Mouse (Mus musculus) heart, embryonic 14.5 days (tissue): ENCODE results near the gene Tubb2b. TPM values are rescaled to one million over a fixed set of nuclear protein-coding genes. Genes with fewer than 3 reads are reported as not detected.
"Not testable (repeated sequence)": the region's sequence is repeated elsewhere in the genome, so short reads cannot be mapped to it uniquely, and the experiment has no call there.

Experiments
- ATAC-seq: fragments of 200-750 bp; cut with Nextera tagmentation; 2 replicates; pipeline ENCODE4 v1.8.0; 2017; ENCODE audit warnings: low read depth, moderate TSS enrichment; ENCODE audit not compliant: insufficient number of reproducible peaks, insufficient read depth, low FRiP score
- H3K27ac ChIP-seq, 2 experiments: fragments of 200-500 bp in 1 of 2; fragments of 300-500 bp in 1 of 2; sonication (generic) in 1 of 2; replicated peaks in 1 of 2; 2 replicates each; pipeline ENCODE4 v1.5.1; 2012 to 2014; ENCODE audit warnings: low read depth in 2 of 2, low read length in 2 of 2, control low read depth in 1 of 2, mild to moderate bottlenecking in 1 of 2, mixed read lengths in 1 of 2; ENCODE audit not compliant: control insufficient read depth in 1 of 2, insufficient read depth in 1 of 2
- H3K27me3 ChIP-seq: fragments of 300-500 bp; sonication (generic); 2 replicates; pipeline ENCODE4 v1.6.1; 2014; ENCODE audit warnings: mild to moderate bottlenecking, low read length, control low read depth; ENCODE audit not compliant: control insufficient read depth, insufficient read depth
- H3K36me3 ChIP-seq: fragments of 300-500 bp; sonication (generic); 2 replicates; pipeline ENCODE4 v1.6.1; 2014; ENCODE audit warnings: mild to moderate bottlenecking, control low read depth, low read length, mixed read lengths; ENCODE audit not compliant: control insufficient read depth, insufficient read depth
- H3K4me1 ChIP-seq, 2 experiments: fragments of 200-500 bp in 1 of 2; fragments of 300-500 bp in 1 of 2; sonication (generic) in 1 of 2; 2 replicates each; pipeline ENCODE4 v1.6.1; 2012 to 2014; ENCODE audit warnings: low read length in 2 of 2, control low read depth in 1 of 2, mixed read lengths in 1 of 2; ENCODE audit not compliant: control insufficient read depth in 2 of 2, insufficient read depth in 2 of 2
- H3K4me2 ChIP-seq: fragments of 300-500 bp; sonication (generic); 2 replicates; pipeline ENCODE4 v1.6.1; 2014; ENCODE audit warnings: mild to moderate bottlenecking, low read length
- H3K4me3 ChIP-seq, 2 experiments: fragments of 200-500 bp in 1 of 2; fragments of 300-500 bp in 1 of 2; sonication (generic) in 1 of 2; 2 replicates each; pipeline ENCODE4 v1.5.1; 2012 to 2014; ENCODE audit warnings: low read length in 2 of 2, mild to moderate bottlenecking in 2 of 2, control low read depth in 1 of 2, low read depth in 1 of 2, moderate library complexity in 1 of 2; ENCODE audit not compliant: control insufficient read depth in 1 of 2, insufficient read depth in 1 of 2
- H3K9ac ChIP-seq: fragments of 300-500 bp; sonication (generic); 2 replicates; pipeline ENCODE4 v1.6.1; 2014; ENCODE audit warnings: mild to moderate bottlenecking, low read length
- H3K9me3 ChIP-seq: fragments of 300-500 bp; sonication (generic); 2 replicates; pipeline ENCODE4 v1.6.1; 2016; ENCODE audit warnings: low read length, control low read depth; ENCODE audit not compliant: control insufficient read depth
- WGBS: fragments of 180-500 bp; shearing (Covaris S2); extraction: QIAGEN DNeasy Blood & Tissue Kit; methylation state at CpG from one replicate; pipeline ENCODE4 v1.1.7; 2014; 5-methylcytosine and 5-hydroxymethylcytosine counted together
- polyA plus RNA-seq: library from polyadenylated mRNA; unstranded; fragments of >200 nt; fragmentation: Nextera tagmentation; extraction: Ambion mirVana; gene quantifications from 2 replicates; pipeline ENCODE4 v1.2.1, GENCODE M21; 2014

The Tubb2b gene
- polyA plus RNA-seq, 1 experiment from 2014 or later = 35.0 TPM

DNA sequence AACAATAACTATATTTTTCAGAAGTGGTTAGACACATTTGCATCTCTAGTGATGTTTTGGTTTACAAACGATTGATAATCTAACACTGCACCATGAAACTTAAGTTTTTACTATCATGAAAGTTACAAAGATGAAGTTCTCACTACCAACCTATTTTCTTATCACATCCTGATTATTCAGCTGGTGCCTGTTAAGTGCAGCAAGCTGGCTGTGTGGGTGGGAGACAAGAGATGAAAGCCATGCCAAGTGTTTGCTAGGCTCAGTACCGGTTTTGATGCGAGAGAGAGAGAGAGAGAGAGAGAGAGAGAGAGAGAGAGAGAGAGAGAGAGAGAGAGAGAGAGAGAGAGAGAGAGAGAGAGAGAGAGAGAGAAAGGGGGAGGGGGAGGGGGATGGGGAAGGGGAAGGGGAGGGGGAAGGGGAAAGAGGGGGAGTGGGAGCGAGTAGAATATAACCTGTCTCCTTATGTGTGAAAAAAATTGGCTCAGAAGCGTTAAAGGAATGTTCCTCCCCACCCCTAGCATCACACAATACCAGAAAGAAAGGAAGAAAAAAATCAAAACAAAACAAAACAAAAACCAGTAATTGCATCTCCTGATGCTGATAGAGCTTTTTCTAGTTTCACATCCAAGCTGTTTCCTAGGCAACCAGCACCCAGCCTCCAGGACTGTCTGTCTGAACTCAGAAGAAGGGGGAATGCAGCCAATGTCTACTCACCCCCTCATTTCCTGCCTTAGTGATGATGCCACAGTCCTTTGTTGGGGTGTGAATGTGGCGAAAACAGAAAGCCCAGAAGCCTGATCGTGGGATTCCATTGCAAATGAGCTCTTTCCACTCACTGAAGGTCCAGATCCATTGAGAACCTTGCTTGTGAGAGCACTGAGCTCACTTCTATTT lies 34.5 kb downstream of the Tubb2b start:
- no peak overlapping the region for H3K4me3 ChIP-seq
- H3K9ac ChIP-seq = no peak overlapping the region; the same call in 1 of the 2 replicates
- H3K27me3 ChIP-seq = no peaks in the 10 kb centered on the region
- peaks cover 4 to 18% of the 10 kb centered on the region in 2 experiments; a peak in 3 of 4 replicates for H3K4me1 ChIP-seq
- peak overlapping the region; percentile 45 to 61; a peak in 2 of 4 replicates for H3K27ac ChIP-seq
- no peaks in the 10 kb centered on the region for H3K36me3 ChIP-seq
- WGBS = 22% methylated on average over 7 of the region's 7 CpGs
- no peak for ATAC-seq
- peak overlapping the region; percentile 25; the same call in 1 of the 2 replicates for H3K4me2 ChIP-seq
- no peaks in the 10 kb centered on the region; the same call in 1 of the 2 replicates for H3K9me3 ChIP-seq

DNA sequence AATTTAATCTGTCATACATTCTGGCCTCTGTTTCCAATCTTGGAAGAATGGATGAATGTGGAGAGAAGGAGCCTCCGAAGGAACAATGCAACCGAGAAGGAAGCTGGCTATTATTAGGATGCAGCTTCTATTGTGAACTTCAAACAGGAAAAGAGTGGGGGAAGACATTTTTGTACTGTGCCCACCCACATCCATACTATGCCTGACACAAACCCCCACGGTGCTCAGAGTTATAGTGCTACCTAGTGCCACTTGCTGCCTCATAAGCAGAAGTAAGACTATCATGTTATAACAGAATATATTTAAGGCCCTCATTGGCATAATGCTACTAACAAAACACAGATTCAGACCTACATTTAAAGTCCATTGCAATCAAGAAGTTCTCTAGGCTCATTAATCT lies 40.9 kb downstream of the Tubb2b start:
- no peaks in the 10 kb centered on the region for H3K27me3 ChIP-seq
- H3K9me3 ChIP-seq = no peaks in the 10 kb centered on the region
- no peak for ATAC-seq
- H3K4me1 ChIP-seq = peaks cover 7 to 18% of the 10 kb centered on the region in 2 experiments
- no peaks in the 10 kb centered on the region for H3K36me3 ChIP-seq
- WGBS = 51% methylated on average over 3 of the region's 3 CpGs
- H3K4me2 ChIP-seq = no peak overlapping the region
- H3K27ac ChIP-seq = peak overlapping the region in 1 of 2 experiments; percentile 5; a peak in 1 of 4 replicates
- H3K9ac ChIP-seq = no peak overlapping the region
- no peak overlapping the region for H3K4me3 ChIP-seq

DNA sequence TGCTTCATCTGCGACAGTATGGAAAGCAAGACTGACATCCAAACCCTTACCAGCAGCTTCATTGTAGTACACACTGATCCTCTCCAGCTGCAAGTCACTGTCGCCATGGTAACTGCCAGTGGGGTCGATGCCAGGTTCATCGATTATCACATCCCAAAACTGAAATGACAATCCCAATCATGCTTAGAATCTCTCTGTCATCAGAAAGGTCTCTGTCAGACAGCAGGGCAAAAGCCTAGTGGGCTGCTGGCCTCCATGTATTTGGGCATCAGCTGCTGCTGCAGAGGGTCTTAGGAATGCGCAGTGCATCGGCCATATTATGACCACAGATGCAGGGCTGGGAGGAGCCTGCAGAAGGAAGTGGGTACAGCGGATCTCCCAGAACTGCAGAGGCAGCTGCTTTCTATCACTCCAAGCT lies 41.4 kb downstream of the Tubb2b start:
- H3K27me3 ChIP-seq = no peaks in the 10 kb centered on the region
- no peaks in the 10 kb centered on the region for H3K9me3 ChIP-seq
- no peak for ATAC-seq
- peaks cover 7 to 18% of the 10 kb centered on the region in 2 experiments for H3K4me1 ChIP-seq
- 61% methylated on average over 7 of the region's 7 CpGs for WGBS
- no peak overlapping the region for H3K4me2 ChIP-seq
- no peak overlapping the region for H3K4me3 ChIP-seq
- H3K27ac ChIP-seq = 0 out of 4 replicates have a peak overlapping the region, but pooled peaks of 1 of the 2 experiments have one; percentile 9
- no peaks in the 10 kb centered on the region for H3K36me3 ChIP-seq
- H3K9ac ChIP-seq = no peak overlapping the region

DNA sequence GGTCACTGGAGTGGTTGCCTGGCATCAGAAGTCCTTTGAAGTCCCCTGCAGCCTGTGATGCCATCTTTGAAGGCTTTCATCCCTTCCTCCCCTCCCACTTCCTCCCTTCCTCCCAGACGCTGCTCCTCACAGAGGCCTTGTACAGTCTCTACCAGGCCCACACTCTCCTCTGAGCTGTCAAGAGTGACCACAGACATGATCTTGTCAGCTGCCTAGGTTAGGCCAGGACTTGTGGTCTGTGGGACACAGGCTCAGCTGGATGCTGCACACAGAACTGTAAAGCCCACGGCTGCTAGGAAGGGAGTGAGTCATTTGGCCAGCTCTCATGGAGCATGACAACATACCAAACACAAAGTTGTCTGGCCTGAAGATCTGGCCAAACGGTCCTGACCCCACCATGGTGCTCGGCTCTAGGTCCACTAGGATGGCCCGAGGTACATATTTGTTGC lies 42.0 kb downstream of the Tubb2b start:
- H3K9me3 ChIP-seq, H3K36me3 ChIP-seq, H3K27me3 ChIP-seq, H3K4me3 ChIP-seq, ATAC-seq, H3K27ac ChIP-seq, H3K9ac ChIP-seq, H3K4me2 ChIP-seq: not testable (repeated sequence)
- WGBS = 47% methylated on average over 5 of the region's 5 CpGs
- peaks cover 7 to 18% of the 10 kb centered on the region in 2 experiments for H3K4me1 ChIP-seq

DNA sequence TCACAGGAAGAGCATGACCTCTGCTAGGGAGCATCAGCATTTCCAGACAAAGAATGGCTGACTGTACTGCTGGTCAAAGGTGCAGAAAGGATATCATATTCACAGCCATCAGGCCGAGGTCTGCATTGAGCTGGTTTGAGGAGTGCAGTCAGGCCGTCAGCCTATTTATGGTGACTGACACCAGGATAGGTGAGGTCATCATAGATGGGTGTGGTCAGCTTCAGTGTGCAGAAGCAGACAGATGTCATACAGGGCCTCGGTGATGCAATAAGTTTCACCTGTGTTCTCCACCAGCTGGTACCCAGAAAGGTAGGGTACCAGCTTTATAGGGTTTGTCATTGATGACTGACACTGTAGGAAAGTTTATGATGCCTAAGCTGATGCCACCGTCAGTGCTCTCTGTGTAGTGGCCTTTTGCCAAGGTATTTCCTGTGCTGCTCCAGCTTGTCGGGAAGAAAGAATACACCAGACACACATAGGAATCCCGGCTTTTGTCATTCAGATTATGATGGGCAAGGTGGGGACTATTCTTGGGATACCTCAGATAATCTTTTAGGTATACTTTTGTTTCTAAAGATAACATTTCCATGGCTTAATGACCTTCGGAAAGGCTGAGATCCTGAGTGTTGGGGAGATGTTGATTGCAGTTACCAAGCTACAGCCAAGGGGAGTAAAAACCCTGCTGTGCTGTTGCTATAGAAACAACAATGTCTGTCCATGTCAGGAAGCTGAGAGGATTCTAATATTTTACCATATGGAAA lies 43.0 kb downstream of the Tubb2b start:
- Histone ChIP-seq H3K27me3 (no peaks in the 10 kb centered on the region), H3K4me1 (peaks cover 7 to 18% of the 10 kb centered on the region in 2 experiments), H3K27ac (peak overlapping the region; percentile 13 to 33; a peak in 2 of 4 replicates), H3K4me2 (no peak overlapping the region), H3K36me3 (no peaks in the 10 kb centered on the region), H3K4me3 (no peak overlapping the region), H3K9ac (no peak overlapping the region), H3K9me3 (no peaks in the 10 kb centered on the region)
- ATAC-seq = 0 out of 2 replicates have a peak, but pooled peaks have one; percentile 31
- WGBS = 21% methylated on average over 7 of the region's 7 CpGs

DNA sequence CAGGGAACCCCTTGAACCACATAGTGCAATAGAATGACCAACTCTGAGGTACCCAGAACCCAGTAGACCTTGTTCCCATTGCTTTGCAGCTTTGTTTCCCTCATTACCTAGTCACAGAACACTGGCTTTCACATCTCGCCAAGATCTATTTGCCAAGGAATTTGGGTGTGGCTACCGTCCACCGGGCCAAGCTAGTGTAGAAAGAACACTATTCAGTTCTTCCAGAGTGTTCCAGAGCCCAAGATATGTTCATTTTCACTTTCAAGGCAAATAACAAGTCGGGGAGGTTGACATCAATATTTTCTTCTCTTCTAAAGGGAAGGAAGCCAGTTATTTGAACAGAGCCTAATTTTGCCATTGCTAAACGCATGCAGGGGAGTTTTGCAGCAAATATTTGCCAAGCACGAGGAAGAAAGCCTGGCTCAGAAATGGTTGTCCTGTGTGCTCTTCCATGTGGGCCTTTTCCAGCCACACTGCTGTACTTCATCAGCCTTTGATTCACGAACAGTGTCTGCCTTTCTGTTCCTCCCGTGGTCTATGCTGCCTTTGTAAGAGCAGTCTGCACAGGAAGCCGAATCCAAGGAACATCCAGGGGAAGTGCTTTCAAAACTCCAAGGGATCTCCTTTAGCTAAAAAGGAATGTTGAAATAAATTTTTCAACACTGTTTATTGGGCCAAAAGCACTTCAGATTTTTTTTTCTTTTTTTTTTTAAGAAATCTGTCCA lies 46.1 kb downstream of the Tubb2b start:
- no peaks in the 10 kb centered on the region for H3K27me3 ChIP-seq

DNA sequence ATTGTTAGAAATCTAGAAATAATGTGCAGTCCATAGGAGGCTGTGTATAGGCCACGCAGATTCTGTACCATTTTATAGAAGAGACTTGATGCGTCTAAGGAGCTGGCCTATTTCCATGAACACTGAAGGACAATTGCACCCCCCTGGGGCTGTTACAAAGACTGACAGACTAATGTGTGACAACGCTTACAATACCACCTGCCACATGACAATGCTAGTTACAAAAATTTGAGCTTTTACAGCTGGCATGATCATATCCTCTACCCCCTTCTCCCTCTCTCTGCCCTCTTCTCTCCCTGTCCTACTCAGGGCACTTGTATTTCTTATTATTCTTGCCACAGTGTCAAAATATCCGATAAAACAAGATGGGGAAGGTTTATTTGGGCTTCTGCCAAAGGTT lies 48.3 kb downstream of the Tubb2b start:
- Histone ChIP-seq H3K4me1 (peaks cover 8 to 15% of the 10 kb centered on the region in 2 experiments), H3K9ac (no peak overlapping the region), H3K27me3 (no peaks in the 10 kb centered on the region), H3K9me3 (no peaks in the 10 kb centered on the region), H3K36me3 (no peaks in the 10 kb centered on the region), H3K4me2 (no peak overlapping the region), H3K27ac (no peak overlapping the region), H3K4me3 (no peak overlapping the region)
- WGBS = 77% methylated on average over 4 of the region's 4 CpGs
- ATAC-seq = no peak

More for the DNA sequence above, 46.1 kb downstream of the Tubb2b start:
- no peak overlapping the region for H3K27ac ChIP-seq
- no peak overlapping the region for H3K9ac ChIP-seq
- H3K4me3 ChIP-seq = no peak overlapping the region
- peaks cover 7 to 18% of the 10 kb centered on the region in 2 experiments for H3K4me1 ChIP-seq
- H3K36me3 ChIP-seq = no peaks in the 10 kb centered on the region
- no peaks in the 10 kb centered on the region for H3K9me3 ChIP-seq
- ATAC-seq = no peak
- H3K4me2 ChIP-seq = no peak overlapping the region
- 57% methylated on average over 9 of the region's 9 CpGs for WGBS
